13 mouse cellular contexts compared by ENCODE assay signal in the genomic region with DNA sequence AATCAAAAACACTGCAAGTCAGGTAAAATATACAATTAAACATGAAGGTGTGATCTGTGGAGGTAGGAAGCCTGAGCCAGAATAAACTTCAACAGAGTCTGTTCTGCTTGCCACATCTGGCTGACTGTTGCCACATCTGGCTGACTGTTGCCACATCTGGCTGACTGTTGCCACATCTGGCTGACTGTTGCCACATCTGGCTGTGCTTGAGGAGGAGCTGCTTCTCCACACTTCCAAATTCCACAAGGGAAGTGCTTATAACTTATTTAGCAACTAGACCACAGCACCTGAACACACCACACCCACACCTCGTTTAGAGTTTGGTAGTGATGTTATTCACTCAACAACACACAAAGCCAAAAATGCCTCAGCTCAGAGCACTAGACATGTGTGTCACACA.
"Had no signal": no experiment of that assay in that cellular context is flagged by ENCODE, and none has a peak within 500 bp of the region (broad histone marks: within the 10 kb centered on the region; RNA-seq: fewer than 3 reads in every experiment).

No protein-coding gene starts in this region.

- DNase-seq: kidney, adult 2 months; kidney, postnatal 14 days; left cerebral cortex, postnatal 4 days; lung, embryonic 14.5 days; midbrain, embryonic 14.5 days; right cerebral cortex, adult 18-20 months; right cerebral cortex, postnatal 25 days had no signal

- H3K9ac ChIP-seq: kidney, embryonic 15.5 days; limb, embryonic 15.5 days; liver, embryonic 15.5 days; lung, embryonic 14.5 days; neural tube, embryonic 13.5 days had no signal

- H3K4me1 ChIP-seq: midbrain, embryonic 10.5 days had no signal

- H3K4me3 ChIP-seq: kidney, embryonic 15.5 days; limb, embryonic 15.5 days; liver, embryonic 15.5 days; midbrain, embryonic 10.5 days; neural tube, embryonic 13.5 days had no signal

- H3K27ac ChIP-seq: kidney, embryonic 15.5 days; limb, embryonic 15.5 days; liver, embryonic 15.5 days; midbrain, embryonic 10.5 days; neural tube, embryonic 13.5 days had no signal

- H3K9me3 ChIP-seq: kidney, embryonic 15.5 days; limb, embryonic 15.5 days; liver, embryonic 15.5 days; midbrain, embryonic 10.5 days; neural tube, embryonic 13.5 days had no signal

- H3K4me2 ChIP-seq: kidney, embryonic 15.5 days; limb, embryonic 15.5 days; liver, embryonic 15.5 days; lung, embryonic 14.5 days; neural tube, embryonic 13.5 days had no signal

- H3K27me3 ChIP-seq: kidney, embryonic 15.5 days; limb, embryonic 15.5 days; liver, embryonic 15.5 days; neural tube, embryonic 13.5 days had no signal

- ATAC-seq: intestine, embryonic 16.5 days had no signal
